Mouse (Mus musculus) midbrain, embryonic 12.5 days (tissue): ENCODE results near the gene Aifm3. TPM values are rescaled to one million over a fixed set of nuclear protein-coding genes. Genes with fewer than 3 reads are reported as not detected.

Source experiments
- ATAC-seq: fragments of 200-750 bp; cut with Nextera tagmentation; 2 replicates; pipeline ENCODE4 v1.8.0; 2017; ENCODE audit warnings: low read depth, moderate TSS enrichment, moderate library complexity; ENCODE audit not compliant: low FRiP score
- H3K27ac ChIP-seq: fragments of 300-500 bp; sonication (generic); replicated peaks from 2 replicates; pipeline ENCODE4 v1.5.1; 2016; ENCODE audit warnings: mild to moderate bottlenecking
- H3K27me3 ChIP-seq: fragments of 300-500 bp; sonication (generic); 2 replicates; pipeline ENCODE4 v1.6.1; 2016; ENCODE audit warnings: mild to moderate bottlenecking
- H3K36me3 ChIP-seq: fragments of 300-500 bp; sonication (generic); 2 replicates; pipeline ENCODE4 v1.6.1; 2016
- H3K4me1 ChIP-seq: fragments of 300-500 bp; sonication (generic); 2 replicates; pipeline ENCODE4 v1.6.1; 2016
- H3K4me2 ChIP-seq: fragments of 300-500 bp; sonication (generic); replicated peaks from 2 replicates; pipeline ENCODE4 v1.6.1; 2016; ENCODE audit warnings: mild to moderate bottlenecking, moderate library complexity
- H3K4me3 ChIP-seq: fragments of 300-500 bp; sonication (generic); 2 replicates; pipeline ENCODE4 v1.5.1; 2016; ENCODE audit warnings: mild to moderate bottlenecking
- H3K9ac ChIP-seq: fragments of 300-500 bp; sonication (generic); replicated peaks from 2 replicates; pipeline ENCODE4 v1.6.1; 2016; ENCODE audit warnings: mild to moderate bottlenecking, moderate library complexity
- H3K9me3 ChIP-seq: fragments of 300-500 bp; sonication (generic); 2 replicates; pipeline ENCODE4 v1.6.1; 2016; ENCODE audit warnings: mild to moderate bottlenecking
- WGBS: fragments of 180-500 bp; shearing (Covaris S2); methylation state at CpG from one replicate; pipeline ENCODE4 v1.1.7; 2016; 5-methylcytosine and 5-hydroxymethylcytosine counted together
- polyA plus RNA-seq: library from polyadenylated mRNA; unstranded; fragments of >200 nt; fragmentation: Nextera tagmentation; extraction: Ambion mirVana; gene quantifications from 2 replicates; pipeline ENCODE4 v1.2.1, GENCODE M21; 2016

Aifm3 gene
- polyA plus RNA-seq, 1 experiment from 2014 or later = 4.0 TPM

- Histone ChIP-seq H3K9me3 (no peaks in the 10 kb centered on the region), H3K4me2 (no peak overlapping the region), H3K36me3 (peaks cover 28% of the 10 kb centered on the region), H3K4me3 (no peak overlapping the region), H3K9ac (no peak overlapping the region), H3K27me3 (no peaks in the 10 kb centered on the region), H3K4me1 (no peaks in the 10 kb centered on the region), H3K27ac (no peak overlapping the region)
- WGBS = 94% methylated on average over 4 of the region's 4 CpGs
- no peak for ATAC-seq
These were observed 14.1 kb upstream of the Aifm3 start for GRCm38 (mm10) chr16:17475326-17475725.

GRCm38 (mm10) chr16:17478331-17478943, 11.0 kb upstream of the Aifm3 start:
- ATAC-seq = no peak
- Histone ChIP-seq H3K36me3 (peaks cover 18% of the 10 kb centered on the region), H3K27me3 (no peaks in the 10 kb centered on the region), H3K4me1 (no peaks in the 10 kb centered on the region), H3K27ac (no peak overlapping the region; the same call in 1 of the 2 replicates), H3K4me3 (no peak overlapping the region), H3K9ac (no peak overlapping the region), H3K4me2 (no peak overlapping the region), H3K9me3 (no peaks in the 10 kb centered on the region)
- WGBS = 86% methylated on average over 4 of the region's 4 CpGs

- Histone ChIP-seq H3K9ac (no peak overlapping the region), H3K4me2 (no peak overlapping the region), H3K27me3 (no peaks in the 10 kb centered on the region), H3K9me3 (no peaks in the 10 kb centered on the region), H3K36me3 (peaks cover 45% of the 10 kb centered on the region), H3K4me1 (no peaks in the 10 kb centered on the region), H3K27ac (no peak overlapping the region), H3K4me3 (no peak overlapping the region)
- 91% methylated on average over 2 of the region's 2 CpGs for WGBS
- no peak for ATAC-seq
These were observed 7.9 kb upstream of the Aifm3 start for GRCm38 (mm10) chr16:17481465-17481864.

- Histone ChIP-seq H3K4me3 (no peak overlapping the region), H3K27me3 (peaks cover 29% of the 10 kb centered on the region), H3K9ac (no peak overlapping the region), H3K27ac (no peak overlapping the region), H3K4me1 (peaks cover 11% of the 10 kb centered on the region), H3K36me3 (peaks cover 50% of the 10 kb centered on the region), H3K9me3 (no peaks in the 10 kb centered on the region), H3K4me2 (no peak overlapping the region)
- 66% methylated on average over 3 of the region's 3 CpGs for WGBS
- no peak for ATAC-seq
These were observed 2.9 kb upstream of the Aifm3 start for GRCm38 (mm10) chr16:17486505-17486904.

- WGBS = 46% methylated on average over 14 of the region's 14 CpGs
- Histone ChIP-seq H3K9me3 (no peaks in the 10 kb centered on the region), H3K36me3 (peaks cover 38% of the 10 kb centered on the region), H3K4me3 (peak overlapping the region; percentile 44), H3K27me3 (peaks cover 38% of the 10 kb centered on the region), H3K4me2 (peak overlapping the region; percentile 84), H3K9ac (peak overlapping the region; percentile 55), H3K27ac (no peak overlapping the region), H3K4me1 (peaks cover 11% of the 10 kb centered on the region)
- ATAC-seq = peak; percentile 13; the same call in 1 of the 2 replicates
These were observed 638 bp upstream of the Aifm3 start for GRCm38 (mm10) chr16:17488478-17489468.

- Histone ChIP-seq H3K27me3 (peaks cover 38% of the 10 kb centered on the region), H3K4me1 (peaks cover 11% of the 10 kb centered on the region), H3K4me3 (no peak overlapping the region), H3K36me3 (peaks cover 16% of the 10 kb centered on the region; the same call in 1 of the 2 replicates), H3K9ac (no peak overlapping the region), H3K4me2 (no peak overlapping the region), H3K27ac (no peak overlapping the region), H3K9me3 (no peaks in the 10 kb centered on the region)
- 89% methylated on average over 5 of the region's 5 CpGs for WGBS
- ATAC-seq = no peak
These were observed 1.7 kb downstream of the Aifm3 start for GRCm38 (mm10) chr16:17491154-17491553.

GRCm38 (mm10) chr16:17491896-17492561, 2.6 kb downstream of the Aifm3 start:
- H3K9ac ChIP-seq = no peak overlapping the region

GRCm38 (mm10) chr16:17496499-17497305, 7.3 kb downstream of the Aifm3 start:
- Histone ChIP-seq H3K27ac (no peak overlapping the region; the same call in 1 of the 2 replicates), H3K27me3 (peaks cover 7% of the 10 kb centered on the region; the same call in 1 of the 2 replicates), H3K9ac (no peak overlapping the region), H3K4me2 (no peak overlapping the region), H3K9me3 (no peaks in the 10 kb centered on the region), H3K4me1 (peaks cover 21% of the 10 kb centered on the region), H3K4me3 (no peak overlapping the region), H3K36me3 (no peaks in the 10 kb centered on the region)
- 69% methylated on average over 2 of the region's 2 CpGs for WGBS
- no peak for ATAC-seq

More at GRCm38 (mm10) chr16:17491896-17492561, 2.6 kb downstream of the Aifm3 start:
- Histone ChIP-seq H3K4me2 (no peak overlapping the region), H3K9me3 (no peaks in the 10 kb centered on the region), H3K36me3 (peaks cover 11% of the 10 kb centered on the region; the same call in 1 of the 2 replicates), H3K4me1 (peaks cover 19% of the 10 kb centered on the region), H3K27me3 (peaks cover 38% of the 10 kb centered on the region), H3K4me3 (no peak overlapping the region), H3K27ac (no peak overlapping the region)
- WGBS = 64% methylated on average over 5 of the region's 5 CpGs
- ATAC-seq = no peak

GRCm38 (mm10) chr16:17499249-17499883, 10.0 kb downstream of the Aifm3 start:
- H3K9me3 ChIP-seq = no peaks in the 10 kb centered on the region
- H3K36me3 ChIP-seq = no peaks in the 10 kb centered on the region
- peaks cover 21% of the 10 kb centered on the region for H3K4me1 ChIP-seq
- no peaks in the 10 kb centered on the region for H3K27me3 ChIP-seq
- H3K9ac ChIP-seq = no peak overlapping the region; the same call in 1 of the 2 replicates
- H3K4me3 ChIP-seq = no peak overlapping the region
- 14% methylated on average over 10 of the region's 10 CpGs for WGBS
- ATAC-seq = peak; percentile 80
- H3K27ac ChIP-seq = no peak overlapping the region
- peak overlapping the region; percentile 9; the same call in 1 of the 2 replicates for H3K4me2 ChIP-seq

- no peak overlapping the region for H3K4me2 ChIP-seq
- 85% methylated on average over 4 of the region's 4 CpGs for WGBS
- H3K4me1 ChIP-seq = peaks cover 13% of the 10 kb centered on the region
- H3K9ac ChIP-seq = no peak overlapping the region
- H3K27ac ChIP-seq = no peak overlapping the region
- no peak overlapping the region for H3K4me3 ChIP-seq
- H3K9me3 ChIP-seq = no peaks in the 10 kb centered on the region
- no peaks in the 10 kb centered on the region for H3K36me3 ChIP-seq
- ATAC-seq = no peak
- peaks cover 4% of the 10 kb centered on the region; the same call in 1 of the 2 replicates for H3K27me3 ChIP-seq
These were observed 13.3 kb downstream of the Aifm3 start for GRCm38 (mm10) chr16:17502681-17503080.
